Mouse (Mus musculus): ENCODE data around the gene Ppt1. TPM values are rescaled to one million over a fixed set of nuclear protein-coding genes. Genes with fewer than 3 reads are reported as not detected.

The Ppt1 gene
- polyA plus RNA-seq, 1 experiment from 2014 or later: 74.3 TPM

DNA sequence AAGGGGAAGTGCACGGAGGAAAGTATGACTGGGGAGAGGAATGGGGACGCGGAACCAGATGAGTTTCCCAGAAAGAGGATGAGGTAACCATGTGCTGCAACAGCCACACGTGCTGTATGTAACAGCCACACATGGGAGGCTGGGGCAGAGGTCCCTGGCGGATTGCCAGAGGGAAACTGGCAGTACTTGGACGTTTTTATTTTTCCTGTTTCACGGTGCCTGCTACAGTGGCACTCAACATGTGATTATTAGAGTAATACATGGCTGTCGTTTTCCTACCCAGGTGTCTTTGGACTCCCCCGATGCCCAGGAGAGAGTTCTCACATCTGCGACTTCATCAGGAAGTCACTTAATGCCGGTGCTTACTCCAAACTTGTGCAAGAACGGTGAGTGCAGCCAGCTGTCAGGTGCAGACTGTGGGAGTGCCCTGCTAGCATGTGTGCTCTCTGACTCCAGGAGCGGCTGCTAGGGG is 12.1 kb downstream of the Ppt1 start:
- WGBS: 65% methylated on average over 13 of the region's 13 CpGs
- Histone ChIP-seq H3K36me3 (ENCODE audit: control insufficient read depth, insufficient read depth, low read length) (peaks cover 84% of the 10 kb centered on the region), H3K4me3 (ENCODE audit: control insufficient read depth in 1 of 2, insufficient read depth in 1 of 2, low read depth in 1 of 2, low read length in 2 of 2) (no peak overlapping the region), H3K4me2 (ENCODE audit: low read length) (no peak overlapping the region), H3K27me3 (ENCODE audit: control insufficient read depth, insufficient read depth, low read length) (no peaks in the 10 kb centered on the region), H3K27ac (replicated peaks in 1 of 2; ENCODE audit: control insufficient read depth in 1 of 2, insufficient read depth in 1 of 2, low read depth in 2 of 2, low read length in 2 of 2) (0 out of 4 replicates have a peak overlapping the region, but pooled peaks of 1 of the 2 experiments have one; percentile 2), H3K4me1 (ENCODE audit: control insufficient read depth in 2 of 2, insufficient read depth in 2 of 2, low read length in 2 of 2) (no peaks in the 10 kb centered on the region), H3K9me3 (ENCODE audit: control insufficient read depth, low read length) (no peaks in the 10 kb centered on the region), H3K9ac (ENCODE audit: low read length) (no peak overlapping the region)
- no peak for ATAC-seq (ENCODE audit: insufficient number of reproducible peaks, insufficient read depth, low FRiP score, low read depth)

- no peak overlapping the region for H3K9ac ChIP-seq (ENCODE audit: low read length)
- H3K27ac ChIP-seq (replicated peaks in 1 of 2; ENCODE audit: control insufficient read depth in 1 of 2, insufficient read depth in 1 of 2, low read depth in 2 of 2, low read length in 2 of 2): no peak overlapping the region
- no peak overlapping the region for H3K4me2 ChIP-seq (ENCODE audit: low read length)
- H3K27me3 ChIP-seq (ENCODE audit: control insufficient read depth, insufficient read depth, low read length): no peaks in the 10 kb centered on the region
- peaks cover 87% of the 10 kb centered on the region for H3K36me3 ChIP-seq (ENCODE audit: control insufficient read depth, insufficient read depth, low read length)
- no peak for ATAC-seq (ENCODE audit: insufficient number of reproducible peaks, insufficient read depth, low FRiP score, low read depth)
- H3K4me1 ChIP-seq (ENCODE audit: control insufficient read depth in 2 of 2, insufficient read depth in 2 of 2, low read length in 2 of 2): no peaks in the 10 kb centered on the region
- H3K9me3 ChIP-seq (ENCODE audit: control insufficient read depth, low read length): no peaks in the 10 kb centered on the region
- H3K4me3 ChIP-seq (ENCODE audit: control insufficient read depth in 1 of 2, insufficient read depth in 1 of 2, low read depth in 1 of 2, low read length in 2 of 2): no peak overlapping the region
Observed at GRCm38 (mm10) chr4:122851535-122851934, 15.5 kb downstream of the Ppt1 start.

DNA sequence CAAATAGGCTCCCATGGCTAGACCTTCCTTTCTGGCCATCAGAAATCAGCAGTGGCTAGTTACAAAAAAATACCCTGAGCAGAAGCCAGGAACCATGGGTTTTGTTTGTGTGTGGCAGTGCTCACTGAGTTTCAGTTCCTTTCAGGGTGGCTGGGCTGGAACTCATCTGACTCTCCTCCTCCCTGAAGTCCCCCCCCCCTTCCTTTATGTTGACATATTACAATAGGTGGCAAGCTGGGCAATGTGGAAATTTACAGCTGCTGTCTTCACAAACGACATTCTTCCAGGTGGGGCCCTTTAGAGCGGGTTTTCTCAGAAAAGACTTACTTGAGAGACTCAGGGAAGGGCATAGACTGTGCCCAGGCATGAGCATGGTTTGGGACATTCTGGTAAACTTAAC is 17.6 kb downstream of the Ppt1 start:
- Histone ChIP-seq H3K4me2 (ENCODE audit: low read length) (no peak overlapping the region), H3K27me3 (ENCODE audit: control insufficient read depth, insufficient read depth, low read length) (no peaks in the 10 kb centered on the region), H3K9me3 (ENCODE audit: control insufficient read depth, low read length) (no peaks in the 10 kb centered on the region), H3K9ac (ENCODE audit: low read length) (no peak overlapping the region), H3K4me1 (ENCODE audit: control insufficient read depth in 2 of 2, insufficient read depth in 2 of 2, low read length in 2 of 2) (no peaks in the 10 kb centered on the region), H3K36me3 (ENCODE audit: control insufficient read depth, insufficient read depth, low read length) (peaks cover 91% of the 10 kb centered on the region), H3K27ac (replicated peaks in 1 of 2; ENCODE audit: control insufficient read depth in 1 of 2, insufficient read depth in 1 of 2, low read depth in 2 of 2, low read length in 2 of 2) (no peak overlapping the region), H3K4me3 (ENCODE audit: control insufficient read depth in 1 of 2, insufficient read depth in 1 of 2, low read depth in 1 of 2, low read length in 2 of 2) (no peak overlapping the region)
- no peak for ATAC-seq (ENCODE audit: insufficient number of reproducible peaks, insufficient read depth, low FRiP score, low read depth)
- 72% methylated on average over 2 of the region's 2 CpGs for WGBS

- 89% methylated on average over 4 of the region's 4 CpGs for WGBS
- ATAC-seq (ENCODE audit: insufficient number of reproducible peaks, insufficient read depth, low FRiP score, low read depth): no peak
- Histone ChIP-seq H3K27me3 (ENCODE audit: control insufficient read depth, insufficient read depth, low read length) (no peaks in the 10 kb centered on the region), H3K4me1 (ENCODE audit: control insufficient read depth in 2 of 2, insufficient read depth in 2 of 2, low read length in 2 of 2) (no peaks in the 10 kb centered on the region; a peak in 1 of 4 replicates), H3K9me3 (ENCODE audit: control insufficient read depth, low read length) (no peaks in the 10 kb centered on the region), H3K36me3 (ENCODE audit: control insufficient read depth, insufficient read depth, low read length) (peaks cover 89% of the 10 kb centered on the region), H3K27ac (replicated peaks in 1 of 2; ENCODE audit: control insufficient read depth in 1 of 2, insufficient read depth in 1 of 2, low read depth in 2 of 2, low read length in 2 of 2) (no peak overlapping the region), H3K4me3 (ENCODE audit: control insufficient read depth in 1 of 2, insufficient read depth in 1 of 2, low read depth in 1 of 2, low read length in 2 of 2) (no peak overlapping the region), H3K4me2 (ENCODE audit: low read length) (no peak overlapping the region), H3K9ac (ENCODE audit: low read length) (no peak overlapping the region)
Observed at GRCm38 (mm10) chr4:122854770-122855169, 18.7 kb downstream of the Ppt1 start.

GRCm38 (mm10) chr4:122857909-122858308 is 21.9 kb downstream of the Ppt1 start:
- no peak overlapping the region for H3K27ac ChIP-seq (replicated peaks in 1 of 2; ENCODE audit: control insufficient read depth in 1 of 2, insufficient read depth in 1 of 2, low read depth in 2 of 2, low read length in 2 of 2)
- no peak overlapping the region for H3K4me3 ChIP-seq (ENCODE audit: control insufficient read depth in 1 of 2, insufficient read depth in 1 of 2, low read depth in 1 of 2, low read length in 2 of 2)
- H3K4me1 ChIP-seq (ENCODE audit: control insufficient read depth in 2 of 2, insufficient read depth in 2 of 2, low read length in 2 of 2): no peaks in the 10 kb centered on the region; a peak in 1 of 4 replicates
- peaks cover 86% of the 10 kb centered on the region for H3K36me3 ChIP-seq (ENCODE audit: control insufficient read depth, insufficient read depth, low read length)
- H3K9ac ChIP-seq (ENCODE audit: low read length): no peak overlapping the region
- WGBS: 62% methylated on average over 2 of the region's 2 CpGs
- H3K9me3 ChIP-seq (ENCODE audit: control insufficient read depth, low read length): no peaks in the 10 kb centered on the region
- H3K4me2 ChIP-seq (ENCODE audit: low read length): no peak overlapping the region
- ATAC-seq (ENCODE audit: insufficient number of reproducible peaks, insufficient read depth, low FRiP score, low read depth): no peak
- no peaks in the 10 kb centered on the region for H3K27me3 ChIP-seq (ENCODE audit: control insufficient read depth, insufficient read depth, low read length)

- H3K9me3 ChIP-seq (ENCODE audit: control insufficient read depth, low read length): no peaks in the 10 kb centered on the region
- H3K4me1 ChIP-seq (ENCODE audit: control insufficient read depth in 2 of 2, insufficient read depth in 2 of 2, low read length in 2 of 2): no peaks in the 10 kb centered on the region; a peak in 1 of 4 replicates
- WGBS: 50% methylated on average over 6 of the region's 6 CpGs
- H3K36me3 ChIP-seq (ENCODE audit: control insufficient read depth, insufficient read depth, low read length): peaks cover 90% of the 10 kb centered on the region
- H3K27ac ChIP-seq (replicated peaks in 1 of 2; ENCODE audit: control insufficient read depth in 1 of 2, insufficient read depth in 1 of 2, low read depth in 2 of 2, low read length in 2 of 2): no peak overlapping the region
- H3K4me2 ChIP-seq (ENCODE audit: low read length): no peak overlapping the region
- no peaks in the 10 kb centered on the region for H3K27me3 ChIP-seq (ENCODE audit: control insufficient read depth, insufficient read depth, low read length)
- H3K4me3 ChIP-seq (ENCODE audit: control insufficient read depth in 1 of 2, insufficient read depth in 1 of 2, low read depth in 1 of 2, low read length in 2 of 2): no peak overlapping the region
- no peak overlapping the region for H3K9ac ChIP-seq (ENCODE audit: low read length)
- ATAC-seq (ENCODE audit: insufficient number of reproducible peaks, insufficient read depth, low FRiP score, low read depth): no peak
Observed at GRCm38 (mm10) chr4:122859096-122859674, 23.1 kb downstream of the Ppt1 start.

- no peak overlapping the region for H3K27ac ChIP-seq (replicated peaks in 1 of 2; ENCODE audit: control insufficient read depth in 1 of 2, insufficient read depth in 1 of 2, low read depth in 2 of 2, low read length in 2 of 2)
- WGBS: 94% methylated on average over 4 of the region's 4 CpGs
- no peak overlapping the region for H3K4me2 ChIP-seq (ENCODE audit: low read length)
- no peaks in the 10 kb centered on the region; a peak in 1 of 4 replicates for H3K4me1 ChIP-seq (ENCODE audit: control insufficient read depth in 2 of 2, insufficient read depth in 2 of 2, low read length in 2 of 2)
- no peak overlapping the region for H3K4me3 ChIP-seq (ENCODE audit: control insufficient read depth in 1 of 2, insufficient read depth in 1 of 2, low read depth in 1 of 2, low read length in 2 of 2)
- no peaks in the 10 kb centered on the region for H3K27me3 ChIP-seq (ENCODE audit: control insufficient read depth, insufficient read depth, low read length)
- peaks cover 90% of the 10 kb centered on the region for H3K36me3 ChIP-seq (ENCODE audit: control insufficient read depth, insufficient read depth, low read length)
- H3K9me3 ChIP-seq (ENCODE audit: control insufficient read depth, low read length): no peaks in the 10 kb centered on the region
- H3K9ac ChIP-seq (ENCODE audit: low read length): no peak overlapping the region
- no peak for ATAC-seq (ENCODE audit: insufficient number of reproducible peaks, insufficient read depth, low FRiP score, low read depth)
Observed at GRCm38 (mm10) chr4:122861836-122862235, 25.8 kb downstream of the Ppt1 start.

GRCm38 (mm10) chr4:122868041-122868440 is 32.0 kb downstream of the Ppt1 start:
- H3K36me3 ChIP-seq (ENCODE audit: control insufficient read depth, insufficient read depth, low read length): peaks cover 91% of the 10 kb centered on the region
- H3K9ac ChIP-seq (ENCODE audit: low read length): no peak overlapping the region
- H3K4me2 ChIP-seq (ENCODE audit: low read length): no peak overlapping the region
- H3K27ac ChIP-seq (replicated peaks in 1 of 2; ENCODE audit: control insufficient read depth in 1 of 2, insufficient read depth in 1 of 2, low read depth in 2 of 2, low read length in 2 of 2): no peak overlapping the region
- no peak overlapping the region for H3K4me3 ChIP-seq (ENCODE audit: control insufficient read depth in 1 of 2, insufficient read depth in 1 of 2, low read depth in 1 of 2, low read length in 2 of 2)
- ATAC-seq (ENCODE audit: insufficient number of reproducible peaks, insufficient read depth, low FRiP score, low read depth): no peak
- no peaks in the 10 kb centered on the region for H3K9me3 ChIP-seq (ENCODE audit: control insufficient read depth, low read length)
- H3K4me1 ChIP-seq (ENCODE audit: control insufficient read depth in 2 of 2, insufficient read depth in 2 of 2, low read length in 2 of 2): 0 out of 4 replicates have a peak, but pooled peaks cover 0 to under 1% of the 10 kb centered on the region in 2 experiments
- H3K27me3 ChIP-seq (ENCODE audit: control insufficient read depth, insufficient read depth, low read length): no peaks in the 10 kb centered on the region
- WGBS: 85% methylated on average over 1 of the region's 1 CpGs
